Mouse (Mus musculus): Measurements from ENCODE around the gene Irf8. TPM values are rescaled to one million over a fixed set of nuclear protein-coding genes. Genes with fewer than 3 reads are reported as not detected.

The Irf8 gene
- polyA plus RNA-seq, 2 experiments, result 2.5 to 4.3 TPM

DNA sequence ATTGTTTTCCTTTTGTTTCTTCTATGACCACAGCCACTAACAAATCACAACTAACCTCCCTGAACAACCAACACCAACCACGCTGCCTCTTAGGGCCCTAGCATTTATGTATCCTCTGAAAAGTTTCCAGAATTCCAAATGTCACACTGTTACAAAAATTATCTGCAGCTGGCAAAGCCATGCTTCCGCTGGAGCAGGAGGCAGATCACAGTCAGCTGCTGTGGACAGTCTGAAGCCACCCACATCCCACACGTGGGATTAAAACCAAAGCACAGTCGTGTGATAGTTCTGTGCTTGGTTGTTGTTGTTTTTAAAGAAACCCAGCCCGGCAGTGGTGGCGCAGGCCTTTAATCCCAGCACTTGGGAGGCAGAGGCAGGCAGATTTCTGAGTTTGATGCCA lies 37.1 kb upstream of the Irf8 start:
- Histone ChIP-seq H3K9me3 (ENCODE audit: control insufficient read depth, low read length) (no peaks in the 10 kb centered on the region), H3K27ac (replicated peaks; ENCODE audit: low read depth, low read length) (no peak overlapping the region), H3K4me1 (ENCODE audit: control insufficient read depth, insufficient read depth, low read length) (peaks cover 3% of the 10 kb centered on the region; the same call in 1 of the 2 replicates), H3K9ac (ENCODE audit: low read depth, low read length, severe bottlenecking) (no peak overlapping the region), H3K4me2 (replicated peaks; ENCODE audit: low read depth, low read length, severe bottlenecking) (no peak overlapping the region), H3K36me3 (ENCODE audit: control insufficient read depth, insufficient read depth, low read length) (no peaks in the 10 kb centered on the region), H3K27me3 (ENCODE audit: control insufficient read depth, insufficient read depth, low read length) (no peaks in the 10 kb centered on the region), H3K4me3 (replicated peaks; ENCODE audit: low read length) (no peak overlapping the region)
- WGBS, result 66% methylated on average over 6 of the region's 6 CpGs
- ATAC-seq (ENCODE audit: low FRiP score, low read depth) (no peak), DNase-seq (ENCODE audit: low spot score) (no peak)
- TF ChIP-seq POLR2A (IDR thresholded peaks at IDR 0.05; ENCODE audit: borderline replicate concordance, extremely low read depth, insufficient read depth, insufficient read length), result no peak

DNA sequence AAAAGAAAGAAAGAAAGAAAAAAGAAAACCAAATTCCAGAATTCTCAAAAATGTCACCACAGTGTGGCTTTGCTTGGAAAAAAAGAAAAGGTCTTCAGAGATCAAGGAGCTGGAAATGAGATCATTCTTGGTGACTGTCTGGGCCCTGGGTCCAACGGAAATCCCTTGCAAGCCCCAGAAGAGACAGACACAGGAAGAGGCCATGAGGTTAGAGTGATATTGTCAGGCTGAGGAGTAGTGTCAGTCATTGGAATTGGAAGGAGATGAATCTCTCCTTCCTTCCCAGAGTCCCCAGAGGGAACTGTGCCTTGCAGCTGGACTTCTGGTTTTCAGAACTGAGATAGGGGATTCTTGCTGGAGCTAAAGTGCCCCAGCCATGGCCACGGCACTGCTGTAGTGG lies 36.6 kb upstream of the Irf8 start:
- Histone ChIP-seq H3K27me3 (ENCODE audit: control insufficient read depth, insufficient read depth, low read length) (no peaks in the 10 kb centered on the region), H3K9me3 (ENCODE audit: control insufficient read depth, low read length) (no peaks in the 10 kb centered on the region), H3K4me3 (replicated peaks; ENCODE audit: low read length) (no peak overlapping the region), H3K4me2 (replicated peaks; ENCODE audit: low read depth, low read length, severe bottlenecking) (no peak overlapping the region), H3K27ac (replicated peaks; ENCODE audit: low read depth, low read length) (no peak overlapping the region), H3K4me1 (ENCODE audit: control insufficient read depth, insufficient read depth, low read length) (no peaks in the 10 kb centered on the region), H3K36me3 (ENCODE audit: control insufficient read depth, insufficient read depth, low read length) (no peaks in the 10 kb centered on the region), H3K9ac (ENCODE audit: low read depth, low read length, severe bottlenecking) (no peak overlapping the region)
- 67% methylated on average over 2 of the region's 2 CpGs for WGBS
- DNase-seq (ENCODE audit: low spot score), result no peak
- ATAC-seq (ENCODE audit: low FRiP score, low read depth), result no peak
- TF ChIP-seq POLR2A (IDR thresholded peaks at IDR 0.05; ENCODE audit: borderline replicate concordance, extremely low read depth, insufficient read depth, insufficient read length), result no peak

DNA sequence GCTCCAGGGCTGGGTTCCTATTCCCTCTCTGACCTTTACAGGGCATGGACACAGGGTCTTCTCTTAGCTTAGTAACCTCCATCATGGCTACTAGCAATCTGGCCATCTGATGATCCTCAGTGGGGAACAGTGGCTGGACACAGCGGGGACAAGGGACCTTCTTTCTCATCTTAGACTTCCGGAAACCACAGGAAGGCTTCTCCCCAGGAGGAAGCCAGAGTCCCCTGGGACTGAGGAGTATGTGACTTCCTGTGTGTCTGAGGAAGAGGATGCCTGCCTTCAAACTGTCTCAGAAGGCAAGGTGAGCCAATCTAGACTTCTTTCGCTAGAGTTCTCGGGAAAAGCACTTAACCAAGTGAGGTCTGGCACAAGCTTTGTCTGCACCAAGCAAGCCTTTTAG lies 36.1 kb upstream of the Irf8 start:
- DNase-seq (ENCODE audit: low spot score) (no peak), ATAC-seq (ENCODE audit: low FRiP score, low read depth) (no peak)
- Histone ChIP-seq H3K27ac (replicated peaks; ENCODE audit: low read depth, low read length) (no peak overlapping the region), H3K4me1 (ENCODE audit: control insufficient read depth, insufficient read depth, low read length) (no peaks in the 10 kb centered on the region), H3K9me3 (ENCODE audit: control insufficient read depth, low read length) (no peaks in the 10 kb centered on the region), H3K9ac (ENCODE audit: low read depth, low read length, severe bottlenecking) (no peak overlapping the region), H3K36me3 (ENCODE audit: control insufficient read depth, insufficient read depth, low read length) (no peaks in the 10 kb centered on the region), H3K27me3 (ENCODE audit: control insufficient read depth, insufficient read depth, low read length) (no peaks in the 10 kb centered on the region), H3K4me3 (replicated peaks; ENCODE audit: low read length) (no peak overlapping the region), H3K4me2 (replicated peaks; ENCODE audit: low read depth, low read length, severe bottlenecking) (no peak overlapping the region)
- 80% methylated on average over 4 of the region's 4 CpGs for WGBS
- no peak for TF ChIP-seq POLR2A (IDR thresholded peaks at IDR 0.05; ENCODE audit: borderline replicate concordance, extremely low read depth, insufficient read depth, insufficient read length)

DNA sequence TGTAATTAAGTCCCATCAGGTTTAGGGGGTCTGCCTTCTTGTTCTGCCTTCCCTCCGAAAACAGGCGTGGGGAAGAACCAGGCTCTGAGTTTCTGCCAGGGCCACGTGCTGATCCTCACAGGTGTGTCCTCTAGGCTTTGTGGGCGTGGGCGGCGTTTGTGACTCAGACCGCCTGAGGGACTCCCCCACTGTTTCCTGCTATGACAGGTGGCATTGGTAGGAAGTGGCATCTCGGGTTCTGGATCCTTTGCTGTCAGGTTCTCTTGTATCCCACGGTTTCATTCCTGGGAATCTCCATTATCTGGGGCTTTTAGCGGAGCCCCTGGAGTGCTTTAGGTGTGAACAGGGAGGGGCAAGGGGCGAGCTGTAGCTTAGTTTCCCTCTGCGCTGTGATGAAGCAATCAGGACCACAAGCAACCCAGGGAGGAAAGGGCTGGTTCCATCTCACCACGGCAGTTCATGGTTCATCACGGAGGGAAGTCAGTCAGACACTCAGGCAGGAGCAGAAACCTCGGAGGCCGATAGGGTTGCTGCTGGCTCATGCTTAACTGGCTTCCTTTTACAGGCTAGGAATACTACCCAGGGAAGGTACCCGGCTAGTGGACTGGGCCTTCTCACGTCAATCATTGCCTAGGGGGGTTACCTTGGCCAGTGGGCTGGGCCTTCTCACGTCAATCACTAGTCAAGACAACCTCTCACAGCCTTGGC lies 34.2 kb upstream of the Irf8 start:
- Histone ChIP-seq H3K9me3 (ENCODE audit: control insufficient read depth, low read length) (no peaks in the 10 kb centered on the region), H3K4me3 (replicated peaks; ENCODE audit: low read length) (no peak overlapping the region), H3K27me3 (ENCODE audit: control insufficient read depth, insufficient read depth, low read length) (no peaks in the 10 kb centered on the region), H3K9ac (ENCODE audit: low read depth, low read length, severe bottlenecking) (no peak overlapping the region), H3K4me2 (replicated peaks; ENCODE audit: low read depth, low read length, severe bottlenecking) (no peak overlapping the region), H3K4me1 (ENCODE audit: control insufficient read depth, insufficient read depth, low read length) (no peaks in the 10 kb centered on the region), H3K27ac (replicated peaks; ENCODE audit: low read depth, low read length) (no peak overlapping the region), H3K36me3 (ENCODE audit: control insufficient read depth, insufficient read depth, low read length) (no peaks in the 10 kb centered on the region)
- 47% methylated on average over 19 of the region's 19 CpGs for WGBS
- TF ChIP-seq POLR2A (IDR thresholded peaks at IDR 0.05; ENCODE audit: borderline replicate concordance, extremely low read depth, insufficient read depth, insufficient read length), result no peak
- DNase-seq (ENCODE audit: low spot score) (no peak), ATAC-seq (ENCODE audit: low FRiP score, low read depth) (no peak)

DNA sequence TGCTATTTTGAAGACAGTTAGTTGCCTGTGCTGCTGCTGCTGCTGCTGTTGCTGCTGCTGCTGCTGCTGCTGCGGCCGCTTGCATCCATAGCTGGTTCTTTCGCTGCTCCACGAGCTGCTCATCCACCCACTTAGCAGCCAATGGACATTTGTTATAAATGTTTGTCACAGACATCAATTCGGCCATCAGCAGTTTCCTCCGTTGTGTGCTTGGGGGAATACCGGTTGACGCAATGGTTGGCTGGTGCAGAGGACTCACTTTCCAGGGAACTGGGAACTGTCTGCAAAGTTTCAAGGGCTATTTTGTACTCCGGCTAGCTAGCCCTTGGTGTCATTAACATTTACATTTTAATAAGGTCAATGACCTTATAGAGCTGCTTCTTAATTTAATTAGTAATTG lies 32.0 kb upstream of the Irf8 start:
- H3K4me3 ChIP-seq (replicated peaks; ENCODE audit: low read length), result no peak overlapping the region
- H3K4me2 ChIP-seq (replicated peaks; ENCODE audit: low read depth, low read length, severe bottlenecking), result no peak overlapping the region
- H3K9ac ChIP-seq (ENCODE audit: low read depth, low read length, severe bottlenecking), result no peak overlapping the region
- no peak for TF ChIP-seq POLR2A (IDR thresholded peaks at IDR 0.05; ENCODE audit: borderline replicate concordance, extremely low read depth, insufficient read depth, insufficient read length)
- H3K36me3 ChIP-seq (ENCODE audit: control insufficient read depth, insufficient read depth, low read length), result no peaks in the 10 kb centered on the region
- no peak for DNase-seq (ENCODE audit: low spot score)
- no peaks in the 10 kb centered on the region for H3K9me3 ChIP-seq (ENCODE audit: control insufficient read depth, low read length)
- H3K4me1 ChIP-seq (ENCODE audit: control insufficient read depth, insufficient read depth, low read length), result no peaks in the 10 kb centered on the region
- 30% methylated on average over 9 of the region's 9 CpGs for WGBS
- no peak for ATAC-seq (ENCODE audit: low FRiP score, low read depth)
- no peak overlapping the region for H3K27ac ChIP-seq (replicated peaks; ENCODE audit: low read depth, low read length)
- H3K27me3 ChIP-seq (ENCODE audit: control insufficient read depth, insufficient read depth, low read length), result no peaks in the 10 kb centered on the region
